Mouse (Mus musculus) hindbrain, embryonic 12.5 days (tissue): Measurements from ENCODE around the gene Dab1. TPM values are rescaled to one million over a fixed set of nuclear protein-coding genes. Genes with fewer than 3 reads are reported as not detected.

Experiments
- ATAC-seq: fragments of 200-750 bp; cut with Nextera tagmentation; 2 replicates; pipeline ENCODE4 v1.8.0; 2017; ENCODE audit warnings: moderate TSS enrichment; ENCODE audit not compliant: low FRiP score
- H3K27ac ChIP-seq: fragments of 300-500 bp; sonication (generic); 2 replicates; pipeline ENCODE4 v1.5.1; 2016; ENCODE audit warnings: mild to moderate bottlenecking
- H3K27me3 ChIP-seq: fragments of 300-500 bp; sonication (generic); 2 replicates; pipeline ENCODE4 v1.6.1; 2016; ENCODE audit warnings: mild to moderate bottlenecking
- H3K36me3 ChIP-seq: fragments of 300-500 bp; sonication (generic); 2 replicates; pipeline ENCODE4 v1.6.1; 2016; ENCODE audit warnings: mild to moderate bottlenecking
- H3K4me1 ChIP-seq: fragments of 300-500 bp; sonication (generic); 2 replicates; pipeline ENCODE4 v1.6.1; 2016
- H3K4me2 ChIP-seq: fragments of 300-500 bp; sonication (generic); replicated peaks from 2 replicates; pipeline ENCODE4 v1.6.1; 2016; ENCODE audit warnings: mild to moderate bottlenecking
- H3K4me3 ChIP-seq: fragments of 300-500 bp; sonication (generic); 2 replicates; pipeline ENCODE4 v1.5.1; 2016; ENCODE audit warnings: mild to moderate bottlenecking
- H3K9ac ChIP-seq: fragments of 300-500 bp; sonication (generic); 2 replicates; pipeline ENCODE4 v1.6.1; 2016; ENCODE audit warnings: mild to moderate bottlenecking, moderate library complexity
- H3K9me3 ChIP-seq: fragments of 300-500 bp; sonication (generic); replicated peaks from 2 replicates; pipeline ENCODE4 v1.6.1; 2016; ENCODE audit warnings: mild to moderate bottlenecking
- WGBS: fragments of 180-500 bp; shearing (Covaris S2); methylation state at CpG from one replicate; pipeline ENCODE4 v1.1.7; 2016; 5-methylcytosine and 5-hydroxymethylcytosine counted together
- polyA plus RNA-seq: library from polyadenylated mRNA; unstranded; fragments of >200 nt; fragmentation: Nextera tagmentation; extraction: Ambion mirVana; gene quantifications from 2 replicates; pipeline ENCODE4 v1.2.1, GENCODE M21; 2016

Dab1 gene
- polyA plus RNA-seq, 1 experiment from 2014 or later: 77.0 TPM

GRCm38 (mm10) chr4:104331896-104332295, 712.7 kb downstream of the Dab1 start:
- no peak overlapping the region for H3K4me3 ChIP-seq
- H3K36me3 ChIP-seq: no peaks in the 10 kb centered on the region
- H3K27me3 ChIP-seq: no peaks in the 10 kb centered on the region
- 0 out of 2 replicates have a peak, but pooled peaks cover 2% of the 10 kb centered on the region for H3K4me1 ChIP-seq
- WGBS: 67% methylated on average over 6 of the region's 6 CpGs
- ATAC-seq: no peak
- H3K9ac ChIP-seq: no peak overlapping the region
- no peak overlapping the region for H3K27ac ChIP-seq
- H3K9me3 ChIP-seq: no peaks in the 10 kb centered on the region
- H3K4me2 ChIP-seq: no peak overlapping the region

GRCm38 (mm10) chr4:104332399-104332798, 713.2 kb downstream of the Dab1 start:
- H3K4me1 ChIP-seq: 0 out of 2 replicates have a peak, but pooled peaks cover 1% of the 10 kb centered on the region
- H3K4me2 ChIP-seq: no peak overlapping the region
- H3K27ac ChIP-seq: no peak overlapping the region
- no peaks in the 10 kb centered on the region for H3K36me3 ChIP-seq
- H3K4me3 ChIP-seq: no peak overlapping the region
- no peak for ATAC-seq
- no peaks in the 10 kb centered on the region for H3K27me3 ChIP-seq
- no peak overlapping the region for H3K9ac ChIP-seq
- WGBS: 61% methylated on average over 3 of the region's 3 CpGs
- no peaks in the 10 kb centered on the region for H3K9me3 ChIP-seq

GRCm38 (mm10) chr4:104337279-104337678, 718.1 kb downstream of the Dab1 start:
- no peak for ATAC-seq
- no peak overlapping the region for H3K9ac ChIP-seq
- no peaks in the 10 kb centered on the region for H3K27me3 ChIP-seq
- 75% methylated on average over 10 of the region's 10 CpGs for WGBS
- H3K36me3 ChIP-seq: no peaks in the 10 kb centered on the region
- no peaks in the 10 kb centered on the region for H3K4me1 ChIP-seq
- H3K4me2 ChIP-seq: no peak overlapping the region
- no peaks in the 10 kb centered on the region for H3K9me3 ChIP-seq
- no peak overlapping the region for H3K4me3 ChIP-seq
- H3K27ac ChIP-seq: no peak overlapping the region

GRCm38 (mm10) chr4:104338382-104338781, 719.2 kb downstream of the Dab1 start:
- Histone ChIP-seq H3K27me3 (no peaks in the 10 kb centered on the region), H3K27ac (no peak overlapping the region), H3K4me1 (no peaks in the 10 kb centered on the region), H3K4me3 (no peak overlapping the region), H3K9me3 (no peaks in the 10 kb centered on the region), H3K36me3 (no peaks in the 10 kb centered on the region), H3K4me2 (no peak overlapping the region), H3K9ac (no peak overlapping the region)
- 94% methylated on average over 2 of the region's 2 CpGs for WGBS
- ATAC-seq: no peak

GRCm38 (mm10) chr4:104361345-104361744, 742.2 kb downstream of the Dab1 start:
- Histone ChIP-seq H3K9ac (no peak overlapping the region), H3K36me3 (no peaks in the 10 kb centered on the region), H3K27me3 (peaks cover 12% of the 10 kb centered on the region), H3K4me2 (no peak overlapping the region), H3K27ac (no peak overlapping the region), H3K9me3 (no peaks in the 10 kb centered on the region), H3K4me3 (no peak overlapping the region), H3K4me1 (no peaks in the 10 kb centered on the region)
- ATAC-seq: no peak
- 86% methylated on average over 1 of the region's 1 CpGs for WGBS

- H3K4me1 ChIP-seq: peaks cover 15% of the 10 kb centered on the region; the same call in 1 of the 2 replicates
- H3K27me3 ChIP-seq: peaks cover 15% of the 10 kb centered on the region
- 6% methylated on average over 8 of the region's 8 CpGs for WGBS
- H3K9ac ChIP-seq: no peak overlapping the region
- no peak for ATAC-seq
- H3K4me2 ChIP-seq: peak overlapping the region; percentile 88
- no peaks in the 10 kb centered on the region for H3K36me3 ChIP-seq
- peak overlapping the region; percentile 72 for H3K4me3 ChIP-seq
- H3K27ac ChIP-seq: peak overlapping the region; percentile 88
- no peaks in the 10 kb centered on the region for H3K9me3 ChIP-seq
Measured at GRCm38 (mm10) chr4:104366491-104366890, 747.3 kb downstream of the Dab1 start.

- peak overlapping the region; percentile 88 for H3K4me2 ChIP-seq
- WGBS: under 1% methylated on average over 71 of the region's 94 CpGs
- peaks cover 15% of the 10 kb centered on the region for H3K27me3 ChIP-seq
- ATAC-seq: peak; percentile 88
- peaks cover 15% of the 10 kb centered on the region; the same call in 1 of the 2 replicates for H3K4me1 ChIP-seq
- H3K36me3 ChIP-seq: no peaks in the 10 kb centered on the region
- no peaks in the 10 kb centered on the region for H3K9me3 ChIP-seq
- H3K27ac ChIP-seq: peak overlapping the region; percentile 88
- H3K4me3 ChIP-seq: peak overlapping the region; percentile 72
- H3K9ac ChIP-seq: peak overlapping the region; percentile 78
Measured at GRCm38 (mm10) chr4:104366894-104367740, 748.0 kb downstream of the Dab1 start.

GRCm38 (mm10) chr4:104367741-104368411, 748.7 kb downstream of the Dab1 start:
- Histone ChIP-seq H3K4me3 (peak overlapping the region; percentile 72), H3K4me2 (peak overlapping the region; percentile 88), H3K36me3 (no peaks in the 10 kb centered on the region), H3K4me1 (peaks cover 15% of the 10 kb centered on the region; the same call in 1 of the 2 replicates), H3K9ac (peak overlapping the region; percentile 78), H3K27ac (peak overlapping the region; percentile 88), H3K9me3 (no peaks in the 10 kb centered on the region), H3K27me3 (peaks cover 15% of the 10 kb centered on the region)
- under 1% methylated on average over 35 of the region's 48 CpGs for WGBS
- ATAC-seq: peak; percentile 46

GRCm38 (mm10) chr4:104368561-104369021, 749.4 kb downstream of the Dab1 start:
- Histone ChIP-seq H3K9me3 (no peaks in the 10 kb centered on the region), H3K4me2 (peak overlapping the region; percentile 88), H3K27ac (peak overlapping the region; percentile 88), H3K4me3 (peak overlapping the region; percentile 72), H3K27me3 (peaks cover 15% of the 10 kb centered on the region), H3K9ac (peak overlapping the region; percentile 78), H3K4me1 (peaks cover 15% of the 10 kb centered on the region; the same call in 1 of the 2 replicates), H3K36me3 (no peaks in the 10 kb centered on the region)
- WGBS: under 1% methylated on average over 20 of the region's 20 CpGs
- ATAC-seq: peak; percentile 78

- Histone ChIP-seq H3K9ac (peak overlapping the region; percentile 78), H3K27me3 (peaks cover 15% of the 10 kb centered on the region), H3K36me3 (peaks cover 3% of the 10 kb centered on the region; the same call in 1 of the 2 replicates), H3K4me2 (peak overlapping the region; percentile 88), H3K9me3 (no peaks in the 10 kb centered on the region), H3K27ac (peak overlapping the region; percentile 88), H3K4me3 (peak overlapping the region; percentile 72), H3K4me1 (peaks cover 15% of the 10 kb centered on the region; the same call in 1 of the 2 replicates)
- WGBS: 11% methylated on average over 7 of the region's 7 CpGs
- ATAC-seq: no peak
Measured at GRCm38 (mm10) chr4:104369091-104369490, 749.9 kb downstream of the Dab1 start.

GRCm38 (mm10) chr4:104371136-104371535, 752.0 kb downstream of the Dab1 start:
- 84% methylated on average over 8 of the region's 8 CpGs for WGBS
- no peak overlapping the region for H3K27ac ChIP-seq
- no peaks in the 10 kb centered on the region for H3K9me3 ChIP-seq
- peaks cover 5% of the 10 kb centered on the region; the same call in 1 of the 2 replicates for H3K27me3 ChIP-seq
- H3K4me1 ChIP-seq: peaks cover 15% of the 10 kb centered on the region; the same call in 1 of the 2 replicates
- H3K4me2 ChIP-seq: no peak overlapping the region
- no peak overlapping the region for H3K9ac ChIP-seq
- H3K36me3 ChIP-seq: peaks cover 8% of the 10 kb centered on the region; the same call in 1 of the 2 replicates
- H3K4me3 ChIP-seq: no peak overlapping the region
- ATAC-seq: no peak

GRCm38 (mm10) chr4:104374191-104374590, 755.0 kb downstream of the Dab1 start:
- Histone ChIP-seq H3K9ac (no peak overlapping the region), H3K4me2 (no peak overlapping the region), H3K9me3 (no peaks in the 10 kb centered on the region), H3K4me3 (no peak overlapping the region), H3K27me3 (no peaks in the 10 kb centered on the region), H3K36me3 (peaks cover 8% of the 10 kb centered on the region; the same call in 1 of the 2 replicates), H3K4me1 (peaks cover 6% of the 10 kb centered on the region; the same call in 1 of the 2 replicates), H3K27ac (no peak overlapping the region)
- 88% methylated on average over 1 of the region's 1 CpGs for WGBS
- no peak for ATAC-seq
